Mouse (Mus musculus) kidney, adult 18-20 months (tissue): ENCODE measurements at regions not wholly inside any gene's neighbourhood (a gene's known extent, or its start where the extent isn't known, plus 50 kb on each side); places are given as distances from the start of the nearest gene placed in this dataset.
A peak's percentile ranks its signal among the peaks of the same experiment; 100 is the strongest.

Experiments
- DNase-seq: peaks from one replicate; pipeline ENCODE4 v3.0.0; 2021

DNA sequence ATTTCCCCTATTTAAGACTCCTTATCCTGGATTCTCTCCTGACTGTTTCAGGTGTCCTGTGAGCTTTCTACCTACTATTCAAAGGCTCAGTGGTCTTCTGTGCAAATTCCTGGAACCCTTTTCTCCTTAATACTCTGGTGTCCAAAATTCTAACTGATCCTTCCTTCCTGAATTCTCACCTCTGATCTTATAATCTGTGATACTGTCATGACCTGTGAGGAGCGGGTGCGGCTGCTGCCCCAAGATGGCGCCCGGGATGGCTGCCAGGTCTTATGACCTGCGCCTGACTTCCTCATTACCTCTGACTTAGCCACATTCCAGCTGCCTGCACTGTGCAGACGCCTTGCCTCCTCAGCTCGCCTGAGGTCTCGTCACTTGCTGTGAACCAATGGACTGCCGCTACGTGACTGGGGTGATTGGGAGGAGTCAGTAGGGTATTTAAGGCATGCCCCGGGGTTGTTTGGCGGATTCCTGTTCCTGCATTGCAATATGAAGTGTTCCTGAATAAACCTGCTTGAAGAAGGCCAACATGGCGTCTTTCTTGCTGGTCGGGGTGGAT lies 131.2 kb downstream of the Ptbp2 start:
- DNase-seq: no peak

DNA sequence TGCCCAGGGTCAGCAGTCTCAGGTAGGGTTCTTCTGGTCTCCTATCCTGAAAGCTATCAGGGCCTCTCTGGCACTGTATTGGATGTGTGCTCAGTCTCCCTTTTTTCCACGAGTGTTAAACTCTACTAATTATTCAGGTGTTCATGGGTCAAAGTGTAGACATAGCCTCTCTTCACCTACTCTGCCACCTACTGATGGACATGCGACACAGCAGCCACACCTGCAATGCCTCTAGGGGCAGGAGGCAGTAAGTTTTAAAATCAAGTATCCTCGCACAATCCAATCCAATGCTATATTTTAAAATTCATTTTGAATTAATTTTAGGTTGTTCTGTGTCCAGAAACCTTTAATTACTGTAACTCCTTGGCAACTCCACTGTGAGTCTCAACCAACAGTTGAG lies 145.6 kb downstream of the Ptbp2 start:
- no peak for DNase-seq

DNA sequence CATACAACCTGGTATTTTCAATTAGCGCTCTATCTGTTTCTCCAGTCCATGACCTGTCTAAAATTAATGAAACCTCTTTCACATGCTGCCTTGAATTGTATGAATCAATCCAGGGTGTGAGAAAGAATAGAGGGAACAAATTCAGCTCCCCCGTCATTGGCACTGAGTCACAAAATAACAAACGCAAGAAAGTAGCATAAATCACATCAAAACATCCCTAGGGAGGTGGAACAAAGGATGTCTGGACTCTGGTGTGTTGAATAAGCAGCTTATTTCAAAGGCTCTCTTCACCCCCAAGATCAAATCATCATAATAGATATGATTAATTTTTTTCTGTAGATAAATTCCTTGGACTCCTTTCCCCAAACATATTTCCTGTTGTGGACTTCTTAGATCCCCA lies 148.6 kb downstream of the Ptbp2 start:
- no peak for DNase-seq

DNA sequence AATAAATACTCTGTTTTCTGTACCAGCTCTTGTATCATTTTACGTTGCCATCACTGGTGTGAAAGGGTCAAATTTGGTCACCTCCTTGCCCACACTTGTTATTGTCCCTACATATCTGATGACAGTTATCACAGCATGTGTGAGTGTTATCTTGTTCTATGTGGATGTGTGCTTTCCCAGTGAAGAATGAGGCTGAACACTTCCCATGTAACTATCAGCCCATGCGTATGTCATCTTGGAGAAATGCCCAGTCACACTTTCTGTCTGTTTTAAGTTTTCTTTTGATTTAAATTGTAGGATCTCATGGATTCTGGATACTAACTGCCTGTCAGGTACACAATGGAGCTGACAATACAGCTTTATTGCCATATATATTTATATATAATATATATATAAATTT lies 150.8 kb downstream of the Ptbp2 start:
- no peak for DNase-seq

GRCm38 (mm10) chr3:119606116-119606515 lies 178.2 kb downstream of the Ptbp2 start:
- no peak for DNase-seq

- no peak for DNase-seq
These were observed 195.3 kb downstream of the Ptbp2 start for GRCm38 (mm10) chr3:119588872-119589416.

DNA sequence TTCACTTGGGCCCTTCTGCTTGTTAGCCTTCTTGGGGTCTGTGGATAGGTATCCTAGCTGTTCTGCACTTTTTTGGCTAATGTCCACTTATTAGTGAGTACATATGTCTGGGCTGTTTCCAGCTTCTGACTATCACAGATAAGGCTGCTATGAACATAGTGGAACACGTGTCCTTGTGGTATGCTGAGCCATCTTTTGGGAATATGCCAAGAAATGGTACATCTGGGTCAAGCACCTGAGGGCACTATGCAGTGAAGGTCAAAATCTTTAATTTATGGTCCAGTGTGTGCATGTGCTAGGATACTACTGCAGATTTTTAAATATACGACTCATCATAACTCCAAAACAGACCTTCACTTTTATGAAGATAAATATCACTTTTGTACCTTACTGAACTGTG lies 196.3 kb downstream of the Ptbp2 start:
- DNase-seq: no peak

GRCm38 (mm10) chr3:119575516-119575915 lies 208.8 kb downstream of the Ptbp2 start:
- no peak for DNase-seq

DNA sequence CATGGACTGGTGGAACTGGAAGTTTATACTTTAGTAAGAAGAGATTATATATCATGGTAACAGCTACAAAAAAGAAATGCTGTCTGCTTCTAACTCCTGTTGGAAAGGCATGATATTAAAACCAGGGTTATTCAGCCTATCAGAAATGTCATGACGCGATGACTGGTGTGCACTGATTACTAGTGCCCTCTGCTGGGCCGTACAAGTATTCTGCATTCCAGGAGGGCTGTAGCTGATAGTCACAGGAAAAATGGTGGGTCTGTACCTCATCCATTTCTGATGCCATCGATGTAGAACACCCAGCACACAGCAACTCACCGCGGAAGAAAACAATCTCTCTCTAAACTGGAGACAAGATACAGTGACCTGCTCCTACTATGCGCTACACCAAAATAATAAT lies 246.4 kb downstream of the Ptbp2 start:
- no peak for DNase-seq

GRCm38 (mm10) chr3:119524510-119525123 lies 259.6 kb downstream of the Ptbp2 start:
- DNase-seq: no peak

- no peak for DNase-seq
These were observed 271.7 kb downstream of the Ptbp2 start for GRCm38 (mm10) chr3:119512596-119512995.

DNA sequence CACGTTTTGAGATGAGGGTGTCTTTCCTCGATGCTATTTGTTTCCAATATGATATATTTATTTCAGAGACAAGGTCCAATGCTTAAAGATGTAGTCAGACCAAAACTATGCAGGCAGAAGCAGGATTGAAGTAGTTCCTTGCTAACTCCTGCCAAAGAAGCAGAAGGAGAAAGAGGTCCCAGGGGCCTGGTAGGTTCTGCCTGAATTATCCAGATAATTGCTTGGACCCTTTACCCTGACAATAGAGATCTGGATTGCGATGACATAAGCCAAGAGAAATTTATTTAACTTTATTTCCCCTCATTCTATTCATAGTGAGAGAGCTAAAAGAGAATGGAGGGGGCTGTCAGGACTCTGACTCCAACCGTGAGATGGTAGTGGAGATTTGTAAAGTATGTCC lies 275.1 kb downstream of the Ptbp2 start:
- DNase-seq: no peak

DNA sequence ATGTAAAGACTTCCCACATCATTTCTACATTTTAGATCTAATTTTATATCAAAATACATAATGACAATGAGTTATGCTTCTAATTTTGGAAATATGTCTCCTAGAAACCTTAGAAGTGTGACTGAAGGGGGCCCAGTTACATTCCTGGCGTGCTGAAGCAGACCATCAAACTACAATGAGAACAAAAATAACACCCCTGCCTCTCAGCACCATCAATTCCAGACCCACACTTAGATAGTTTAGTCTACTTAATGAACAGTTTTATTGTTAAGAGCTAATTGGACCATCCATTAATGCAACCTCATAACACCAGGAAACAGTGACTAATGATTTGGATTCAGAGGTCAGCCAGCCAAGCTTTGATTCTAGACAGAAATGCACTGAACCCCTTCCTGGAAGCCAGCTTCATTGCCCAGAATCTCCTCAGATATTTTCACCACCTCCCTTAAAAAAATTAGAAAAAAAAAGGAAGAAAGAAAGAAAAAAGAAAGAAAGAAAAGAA lies 280.7 kb downstream of the Ptbp2 start:
- no peak for DNase-seq

DNA sequence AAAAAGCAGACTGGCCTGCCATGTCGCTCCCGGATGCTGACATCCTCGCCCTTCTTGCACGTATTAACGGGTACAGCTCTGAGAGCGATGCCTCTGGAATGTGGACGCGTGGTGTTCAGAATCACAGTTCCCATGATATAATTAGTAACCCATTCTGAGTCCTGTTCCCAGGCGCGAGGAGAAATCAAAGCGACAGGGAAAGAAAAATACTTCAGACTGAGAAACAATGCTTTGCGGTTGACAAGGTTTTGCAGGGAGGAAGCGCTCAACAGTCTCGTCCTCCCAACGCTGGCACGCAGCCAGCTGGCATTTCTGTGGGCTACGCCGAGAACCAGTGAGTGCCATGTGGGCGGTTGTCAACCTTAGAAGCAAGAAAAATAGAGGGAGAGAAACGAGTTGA lies 285.6 kb downstream of the Ptbp2 start:
- DNase-seq: peak; percentile 41

- DNase-seq: no peak
These were observed 286.4 kb downstream of the Ptbp2 start for GRCm38 (mm10) chr3:119497880-119498279.

DNA sequence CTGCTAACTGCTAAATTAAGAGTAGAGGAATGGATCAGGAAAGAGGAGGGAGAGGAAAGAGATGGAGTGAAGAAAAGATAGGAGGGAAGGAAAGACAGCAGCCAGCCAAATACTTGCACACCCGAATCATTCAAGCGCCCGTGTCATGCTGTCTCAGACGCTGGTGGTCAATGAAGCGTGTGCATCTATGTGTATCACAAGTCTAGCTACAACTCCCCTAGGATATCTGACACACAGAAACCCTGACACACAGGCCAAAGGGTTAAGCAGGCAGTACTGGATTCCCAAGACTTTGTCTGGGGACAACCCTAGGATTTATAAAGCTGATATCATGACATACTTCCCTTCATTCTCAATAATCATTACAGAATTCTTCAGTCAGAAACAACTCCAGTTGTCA lies 289.7 kb downstream of the Ptbp2 start:
- DNase-seq: no peak

DNA sequence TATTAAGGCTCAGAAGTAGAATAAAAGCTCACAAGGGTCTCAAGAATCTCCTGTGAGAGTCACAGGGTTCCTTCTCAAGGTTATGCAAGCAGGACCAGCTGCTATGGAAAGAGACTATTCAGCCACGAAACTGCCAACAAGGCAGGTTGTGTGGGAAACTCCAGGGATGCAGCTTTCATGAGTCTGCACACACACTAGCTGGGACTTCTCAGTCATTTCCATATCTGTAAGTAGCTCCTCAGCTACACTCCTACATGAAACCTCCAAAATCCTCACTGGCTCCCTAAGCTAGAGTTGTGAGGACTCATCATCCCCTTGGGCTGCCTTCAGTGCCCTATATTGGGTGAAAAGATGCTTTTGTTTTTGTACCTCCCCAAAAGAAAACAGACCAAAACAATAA lies 291.6 kb downstream of the Ptbp2 start:
- DNase-seq: no peak

DNA sequence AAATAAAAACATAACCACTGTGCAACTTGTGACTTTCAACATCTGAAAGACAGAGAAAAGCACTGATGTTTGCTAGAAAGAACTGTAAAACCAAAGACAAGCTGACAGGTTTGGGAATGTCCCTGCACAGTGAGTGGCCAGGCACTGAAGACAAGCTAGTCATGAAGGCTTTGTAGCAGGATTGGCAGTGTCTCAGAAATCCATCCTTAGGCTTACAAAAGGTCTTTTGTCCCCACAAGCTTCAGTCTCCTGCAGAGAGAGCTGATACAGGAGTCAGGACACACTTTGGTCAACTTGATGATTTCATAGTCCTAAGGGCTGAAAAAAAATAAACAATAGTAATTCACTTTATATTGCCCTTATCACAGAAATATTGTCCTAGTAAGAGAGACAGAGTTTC lies 294.9 kb downstream of the Ptbp2 start:
- DNase-seq: no peak
